Mouse (Mus musculus): ENCODE measurements around the gene Med7. TPM values are rescaled to one million over a fixed set of nuclear protein-coding genes. Genes with fewer than 3 reads are reported as not detected.

Gene Med7
- total RNA-seq, 2 experiments from 2014 or later: 13.6 to 16.1 TPM

Other genes starting within 250 kb of the Med7 start
- gene Fndc9, start 201.4 kb upstream of the Med7 start, total RNA-seq (2021): not detected
- under 1 TPM; 0.54 to 0.90 TPM for gene Cyfip2, start 124.1 kb upstream of the Med7 start, total RNA-seq (2021)
- under 1 TPM in 1 of 2 experiments, not detected in 1; 0.08 TPM for gene Itk, start 47.4 kb upstream of the Med7 start, total RNA-seq (2021)
- not detected for gene Fam71b, start 40.4 kb upstream of the Med7 start, total RNA-seq (2021)
- not detected for gene Havcr2, start 18.0 kb downstream of the Med7 start, total RNA-seq (2021)
- not detected for gene Gm12169, start 87.3 kb downstream of the Med7 start, total RNA-seq (2021)
- gene BC053393, start 134.6 kb downstream of the Med7 start, total RNA-seq (2021): not detected
- not detected for gene Dppa1, start 192.3 kb downstream of the Med7 start, total RNA-seq (2021)

All from gastrocnemius, postnatal 25 days (tissue).